Mouse (Mus musculus): Measurements from ENCODE around the gene Slc16a8. TPM values are rescaled to one million over a fixed set of nuclear protein-coding genes. Genes with fewer than 3 reads are reported as not detected.

The Slc16a8 gene
- total and polyA plus RNA-seq, 3 experiments = 0.08 to 0.83 TPM; not detected in 1

GRCm38 (mm10) chr15:79299563-79300155, 45.1 kb upstream of the Slc16a8 start:
- H3K9me3 ChIP-seq (replicated peaks; ENCODE audit: low read length) = no peaks in the 10 kb centered on the region
- no peak for DNase-seq (ENCODE audit: extremely low read depth)
- TF ChIP-seq CHD1 (IDR thresholded peaks at IDR 0.05; ENCODE audit: low read depth, low read length) (no peak), USF2 (conservative IDR thresholded peaks at IDR 0.05; ENCODE audit: low read depth, low read length) (no peak), TCF12 (IDR thresholded peaks at IDR 0.05; ENCODE audit: low read depth, low read length) (no peak), MEF2A (IDR thresholded peaks at IDR 0.05; ENCODE audit: borderline replicate concordance, low read depth, low read length) (no peak), RAD21 (IDR thresholded peaks at IDR 0.05; ENCODE audit: low read depth, low read length) (no peak), SMC3 (IDR thresholded peaks at IDR 0.05; ENCODE audit: low read depth, low read length) (no peak), ZC3H11A (IDR thresholded peaks at IDR 0.05; ENCODE audit: low read depth, low read length) (no peak), MAFK (IDR thresholded peaks at IDR 0.05; ENCODE audit: insufficient replicate concordance, low read length) (no peak), HCFC1 (IDR thresholded peaks at IDR 0.05; ENCODE audit: low read depth, low read length) (no peak), PAX5 (IDR thresholded peaks at IDR 0.05; ENCODE audit: low read length) (no peak), EP300 (IDR thresholded peaks at IDR 0.05; ENCODE audit: low read length) (no peak), MAX (IDR thresholded peaks at IDR 0.05; ENCODE audit: low read length) (no peak), MXI1 (IDR thresholded peaks at IDR 0.05; ENCODE audit: low read depth, low read length) (no peak), BHLHE40 (IDR thresholded peaks at IDR 0.05; ENCODE audit: low read depth, low read length) (no peak), E2F4 (IDR thresholded peaks at IDR 0.05; ENCODE audit: insufficient replicate concordance, low read depth, low read length) (no peak), JUN (IDR thresholded peaks at IDR 0.05; ENCODE audit: insufficient read depth, low read depth, low read length) (no peak), ELF1 (IDR thresholded peaks at IDR 0.05; ENCODE audit: low read depth, low read length) (no peak)
- in situ Hi-C loops (cut with MboI; ENCODE audit: low pct_ligation_motif_present, low pct_unique_long_range_greater_than_20kb, low sequenced_read_pairs) (no loop called here), dilution Hi-C loops (cut with MboI; ENCODE audit: extremely low pct_ligation_motif_present, extremely low pct_unique_long_range_greater_than_20kb, low sequenced_read_pairs) (no loop called here)
- no peaks in the 10 kb centered on the region for H3K4me1 ChIP-seq (ENCODE audit: control insufficient read depth in 1 of 2, insufficient read depth in 2 of 2)
- H3K4me3 ChIP-seq (replicated peaks in 1 of 3; ENCODE audit: low read depth in 2 of 3, low read length in 2 of 3, poor library complexity in 1 of 3) = no peak overlapping the region
- H3K27me3 ChIP-seq (replicated peaks) = no peaks in the 10 kb centered on the region
- H3K9ac ChIP-seq (ENCODE audit: insufficient read depth, low read depth) = no peak overlapping the region
- no peak overlapping the region for H3K27ac ChIP-seq (ENCODE audit: insufficient read depth, low read depth)
- no peaks in the 10 kb centered on the region for H3K79me2 ChIP-seq (replicated peaks; ENCODE audit: control insufficient read depth, extremely low read depth, insufficient read depth, poor library complexity, severe bottlenecking)
- no peak overlapping the region for H3K4me2 ChIP-seq (ENCODE audit: insufficient read depth, low read depth, poor library complexity, severe bottlenecking)
- peaks cover 72 to 89% of the 10 kb centered on the region in 2 experiments for H3K36me3 ChIP-seq (replicated peaks in 1 of 2; ENCODE audit: control insufficient read depth in 1 of 2, insufficient read depth in 1 of 2, low read length in 1 of 2)

GRCm38 (mm10) chr15:79298553-79298952, 44.0 kb upstream of the Slc16a8 start:
- no peak overlapping the region for H3K9ac ChIP-seq (ENCODE audit: insufficient read depth, low read depth)
- no peak for TF ChIP-seq GABPA (IDR thresholded peaks at IDR 0.05; ENCODE audit: insufficient replicate concordance, low read depth, low read length)
- TF ChIP-seq POLR2AphosphoS2 (IDR thresholded peaks at IDR 0.05; ENCODE audit: low read depth, low read length) = no peak
- TF ChIP-seq JUN (IDR thresholded peaks at IDR 0.05; ENCODE audit: insufficient read depth, low read depth, low read length) = no peak
- no peak for TF ChIP-seq POLR2A (IDR thresholded peaks at IDR 0.05; ENCODE audit: low read depth, low read length)
- no peak for TF ChIP-seq RAD21 (IDR thresholded peaks at IDR 0.05; ENCODE audit: low read depth, low read length)
- TF ChIP-seq MAFK (IDR thresholded peaks at IDR 0.05; ENCODE audit: insufficient replicate concordance, low read length) = no peak
- TF ChIP-seq NRF1 (IDR thresholded peaks at IDR 0.05; ENCODE audit: low read depth, low read length) = no peak
- TF ChIP-seq ZNF384 (IDR thresholded peaks at IDR 0.05; ENCODE audit: low read depth, low read length) = no peak
- TF ChIP-seq IRF4 (IDR thresholded peaks at IDR 0.05; ENCODE audit: low read depth, low read length) = no peak
- TF ChIP-seq ZKSCAN1 (IDR thresholded peaks at IDR 0.05; ENCODE audit: borderline replicate concordance, low read depth, low read length) = no peak
- peaks cover 66 to 87% of the 10 kb centered on the region in 2 experiments for H3K36me3 ChIP-seq (replicated peaks in 1 of 2; ENCODE audit: control insufficient read depth in 1 of 2, insufficient read depth in 1 of 2, low read length in 1 of 2)
- H3K4me1 ChIP-seq (ENCODE audit: control insufficient read depth in 1 of 2, insufficient read depth in 2 of 2) = no peaks in the 10 kb centered on the region
- H3K79me2 ChIP-seq (replicated peaks; ENCODE audit: control insufficient read depth, extremely low read depth, insufficient read depth, poor library complexity, severe bottlenecking) = no peaks in the 10 kb centered on the region
- no peak for DNase-seq (ENCODE audit: extremely low read depth)
- H3K27ac ChIP-seq (ENCODE audit: insufficient read depth, low read depth) = no peak overlapping the region
- H3K9me3 ChIP-seq (replicated peaks; ENCODE audit: low read length) = no peaks in the 10 kb centered on the region
- dilution Hi-C loops (cut with MboI; ENCODE audit: extremely low pct_ligation_motif_present, extremely low pct_unique_long_range_greater_than_20kb, low sequenced_read_pairs) = no loop called here
- H3K4me3 ChIP-seq (replicated peaks in 1 of 3; ENCODE audit: low read depth in 2 of 3, low read length in 2 of 3, poor library complexity in 1 of 3) = no peak overlapping the region
- in situ Hi-C loops (cut with MboI; ENCODE audit: low pct_ligation_motif_present, low pct_unique_long_range_greater_than_20kb, low sequenced_read_pairs) = no loop called here
- H3K27me3 ChIP-seq (replicated peaks) = no peaks in the 10 kb centered on the region
- H3K4me2 ChIP-seq (ENCODE audit: insufficient read depth, low read depth, poor library complexity, severe bottlenecking) = no peak overlapping the region
